Comparison of ENCODE assay signal across 10 mouse cellular contexts in genomic region chr2:57856524-57857107, GRCm38 (mm10).
A peak's percentile ranks its signal among the peaks of the same experiment; 100 is the strongest.
DNase-seq lines count a peak whose midpoint lies in the region; ATAC-seq and TF ChIP-seq lines count a peak whose summit lies in the region.
"Had no signal": no experiment of that assay in that cellular context is flagged by ENCODE, and none has a peak within 500 bp of the region (broad histone marks: within the 10 kb centered on the region; RNA-seq: fewer than 3 reads in every experiment).

No protein-coding gene starts in this region.

- H3K4me1 ChIP-seq in kidney, postnatal 0 days (replicated peaks; ENCODE audit: insufficient read depth, low read length): no peaks in the 10 kb centered on the region
- H3K4me1 ChIP-seq in embryonic facial prominence, embryonic 14.5 days (ENCODE audit: control insufficient read depth, insufficient read depth, low read length): peaks cover 14% of the 10 kb centered on the region
- H3K4me1 ChIP-seq in heart, embryonic 15.5 days (replicated peaks): peaks cover 7% of the 10 kb centered on the region; the same call in 1 of the 2 replicates
- H3K4me1 ChIP-seq in midbrain, embryonic 15.5 days: no peaks in the 10 kb centered on the region
- H3K4me1 ChIP-seq: megakaryocyte, embryonic 14.5 days had no signal

- no peaks in the 10 kb centered on the region for H3K27me3 ChIP-seq in kidney, postnatal 0 days (ENCODE audit: insufficient read depth, low read length)
- H3K27me3 ChIP-seq in embryonic facial prominence, embryonic 14.5 days (replicated peaks; ENCODE audit: control insufficient read depth, insufficient read depth, low read length): no peaks in the 10 kb centered on the region
- H3K27me3 ChIP-seq in heart, embryonic 15.5 days: no peaks in the 10 kb centered on the region
- no peaks in the 10 kb centered on the region for H3K27me3 ChIP-seq in midbrain, embryonic 15.5 days (replicated peaks)
- H3K27me3 ChIP-seq: megakaryocyte, embryonic 14.5 days had no signal

- no peaks in the 10 kb centered on the region for H3K9me3 ChIP-seq in kidney, postnatal 0 days (replicated peaks; ENCODE audit: low read length)
- H3K9me3 ChIP-seq in embryonic facial prominence, embryonic 14.5 days (ENCODE audit: control insufficient read depth, low read length): no peaks in the 10 kb centered on the region
- no peaks in the 10 kb centered on the region for H3K9me3 ChIP-seq in heart, embryonic 15.5 days (replicated peaks)
- no peaks in the 10 kb centered on the region for H3K9me3 ChIP-seq in midbrain, embryonic 15.5 days

- no peak for TF ChIP-seq CTCF in kidney, postnatal 0 days (IDR thresholded peaks at IDR 0.05; ENCODE audit: low read depth)

- H3K36me3 ChIP-seq in kidney, postnatal 0 days (ENCODE audit: insufficient read depth, low read length): no peaks in the 10 kb centered on the region
- H3K36me3 ChIP-seq in embryonic facial prominence, embryonic 14.5 days (ENCODE audit: control insufficient read depth, insufficient read depth, low read length): no peaks in the 10 kb centered on the region
- H3K36me3 ChIP-seq in heart, embryonic 15.5 days: no peaks in the 10 kb centered on the region
- H3K36me3 ChIP-seq in midbrain, embryonic 15.5 days (replicated peaks): no peaks in the 10 kb centered on the region

- peak; percentile 15 for DNase-seq in kidney, postnatal 0 days (ENCODE audit: low spot score)
- DNase-seq in kidney, adult 18-20 months: no peak
- DNase-seq in NIH3T3 (ENCODE audit: low read depth): peak; percentile 16
- peak; percentile 68 for DNase-seq in embryonic facial prominence, embryonic 14.5 days (ENCODE audit: low spot score)
- DNase-seq in yolk sac, embryonic 10.5 days (ENCODE audit: low spot score): no peak
- DNase-seq: cerebellum, adult 2 months had no signal

- WGBS in kidney, postnatal 0 days: 59% methylated on average over 14 of the region's 14 CpGs
- 27% methylated on average over 14 of the region's 14 CpGs for WGBS in embryonic facial prominence, embryonic 14.5 days
- WGBS in heart, embryonic 15.5 days: 39% methylated on average over 14 of the region's 14 CpGs
- WGBS in midbrain, embryonic 15.5 days: 76% methylated on average over 14 of the region's 14 CpGs

- H3K27ac ChIP-seq in kidney, postnatal 0 days: no peak overlapping the region
- no peak overlapping the region for H3K27ac ChIP-seq in embryonic facial prominence, embryonic 14.5 days (replicated peaks; ENCODE audit: low read depth, low read length)
- H3K27ac ChIP-seq in heart, embryonic 15.5 days: peak overlapping the region; percentile 67
- no peak overlapping the region for H3K27ac ChIP-seq in midbrain, embryonic 15.5 days

- no peak overlapping the region for H3K9ac ChIP-seq in kidney, postnatal 0 days (ENCODE audit: low read depth, low read length)
- H3K9ac ChIP-seq in embryonic facial prominence, embryonic 14.5 days (ENCODE audit: low read depth, low read length): no peak overlapping the region
- H3K9ac ChIP-seq in heart, embryonic 15.5 days: no peak overlapping the region
- no peak overlapping the region for H3K9ac ChIP-seq in midbrain, embryonic 15.5 days

- 0 out of 2 replicates have a peak, but pooled peaks have one; percentile 57 for ATAC-seq in kidney, postnatal 0 days (replicated peaks; ENCODE audit: low FRiP score, low read depth)
- ATAC-seq in embryonic facial prominence, embryonic 14.5 days (ENCODE audit: low read depth): 0 out of 2 replicates have a peak, but pooled peaks have one; percentile 50
- peak; percentile 91 for ATAC-seq in heart, embryonic 15.5 days (replicated peaks; ENCODE audit: insufficient number of reproducible peaks, insufficient read depth, low FRiP score, low read depth)
- ATAC-seq in inflammation-experienced regulatory T-cells, adult 6 months: no peak
- ATAC-seq in midbrain, embryonic 15.5 days (replicated peaks): no peak

- H3K4me3 ChIP-seq in kidney, postnatal 0 days (replicated peaks; ENCODE audit: low read depth, low read length): no peak overlapping the region
- no peak overlapping the region for H3K4me3 ChIP-seq in embryonic facial prominence, embryonic 14.5 days (ENCODE audit: low read depth, low read length)
- H3K4me3 ChIP-seq in heart, embryonic 15.5 days: no peak overlapping the region
- no peak overlapping the region for H3K4me3 ChIP-seq in midbrain, embryonic 15.5 days
- H3K4me3 ChIP-seq: megakaryocyte, embryonic 14.5 days had no signal

- no peak overlapping the region for H3K4me2 ChIP-seq in kidney, postnatal 0 days (ENCODE audit: low read length)
- peak overlapping the region; percentile 31 for H3K4me2 ChIP-seq in embryonic facial prominence, embryonic 14.5 days (ENCODE audit: low read depth, low read length)
- peak overlapping the region; percentile 28 for H3K4me2 ChIP-seq in heart, embryonic 15.5 days
- no peak overlapping the region for H3K4me2 ChIP-seq in midbrain, embryonic 15.5 days

Comparison
In these comparisons a context has a peak if more than half of its experiments do, and no peak if none do; other contexts are left out.
1. DNase-seq: peak in kidney, postnatal 0 days (single experiment), NIH3T3 (single experiment) and embryonic facial prominence, embryonic 14.5 days (single experiment); none in kidney, adult 18-20 months (single experiment) and yolk sac, embryonic 10.5 days (single experiment).
2. ATAC-seq: peak in kidney, postnatal 0 days (single experiment), embryonic facial prominence, embryonic 14.5 days (single experiment) and heart, embryonic 15.5 days (single experiment); none in inflammation-experienced regulatory T-cells, adult 6 months (single experiment) and midbrain, embryonic 15.5 days (single experiment).
3. H3K4me2 ChIP-seq: peak in embryonic facial prominence, embryonic 14.5 days (single experiment) and heart, embryonic 15.5 days (single experiment); none in kidney, postnatal 0 days (single experiment) and midbrain, embryonic 15.5 days (single experiment).